Mouse (Mus musculus) adrenal gland, postnatal 0 days (tissue): ENCODE measurements around the gene Tex38. TPM values are rescaled to one million over a fixed set of nuclear protein-coding genes. Genes with fewer than 3 reads are reported as not detected.

ENCODE experiments used
- polyA plus RNA-seq: library from polyadenylated mRNA; unstranded; fragments of >200 nt; fragmentation: Nextera tagmentation; extraction: Ambion mirVana; gene quantifications from 2 replicates; pipeline ENCODE4 v1.2.1, GENCODE M21; 2015

Tex38 gene
- polyA plus RNA-seq, result 0.27 and 1.9 TPM in 2 replicates

DNA sequence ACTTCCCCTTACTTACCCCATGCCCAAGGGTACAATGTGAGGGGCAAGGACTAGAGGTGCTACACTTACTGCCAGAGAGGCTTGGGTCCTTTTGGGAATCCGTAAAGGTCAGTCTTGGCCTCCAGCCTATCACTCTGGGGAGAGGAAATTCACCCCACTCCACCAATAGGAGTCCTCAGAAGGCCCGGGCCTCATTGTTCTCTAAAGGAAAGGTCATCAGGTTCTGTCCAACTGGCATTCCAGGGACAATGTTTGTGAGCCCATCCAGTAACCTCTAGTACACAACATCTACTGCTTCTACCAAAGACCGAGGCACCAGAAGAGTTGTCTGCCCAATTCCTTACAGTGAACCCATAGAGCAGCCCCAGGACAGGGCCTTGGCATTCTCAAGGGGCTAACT lies at the start of gene Tex38:
TSS of gene Tex38 (minus strand) at position 101 of the 400 bp plus-strand sequence.

DNA sequence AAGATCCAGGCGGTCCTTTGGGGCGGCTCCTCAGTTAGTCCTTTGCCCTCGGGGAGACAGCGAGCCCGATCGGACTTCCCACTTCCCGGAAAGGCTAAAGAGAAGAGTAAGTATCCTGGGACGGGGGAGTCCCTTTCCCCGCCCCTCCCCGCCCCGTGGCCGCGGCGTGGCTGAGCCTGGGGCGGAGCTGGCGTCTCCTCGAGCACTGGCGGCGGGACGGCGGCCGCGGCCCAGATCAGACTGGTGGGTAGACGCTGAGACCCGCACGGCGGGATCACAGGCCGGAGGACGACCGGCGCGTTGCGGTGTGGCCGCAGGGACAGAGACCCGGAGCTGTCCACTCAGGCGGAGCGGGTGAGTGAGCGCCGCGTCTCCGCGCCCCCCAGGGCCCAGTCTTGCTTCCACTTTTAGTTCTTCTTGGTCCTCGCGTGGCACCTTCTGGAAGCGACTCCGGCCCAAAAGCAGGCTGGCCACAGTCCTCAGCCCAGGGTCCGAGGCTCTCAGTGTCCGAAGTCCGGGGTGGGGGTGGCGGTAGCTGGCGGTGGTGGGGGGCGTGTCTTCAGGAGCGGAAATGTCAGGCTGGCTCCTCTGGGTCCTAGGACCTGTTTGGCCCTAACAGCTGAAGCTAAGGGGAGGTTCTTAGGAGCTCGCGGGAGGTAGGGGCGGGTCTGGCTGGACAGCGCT lies 47.2 kb upstream of the Tex38 start, which contains the start of gene Mob3c:
TSS of gene Mob3c (plus strand) at position 205 of the 684 bp plus-strand sequence.

DNA sequence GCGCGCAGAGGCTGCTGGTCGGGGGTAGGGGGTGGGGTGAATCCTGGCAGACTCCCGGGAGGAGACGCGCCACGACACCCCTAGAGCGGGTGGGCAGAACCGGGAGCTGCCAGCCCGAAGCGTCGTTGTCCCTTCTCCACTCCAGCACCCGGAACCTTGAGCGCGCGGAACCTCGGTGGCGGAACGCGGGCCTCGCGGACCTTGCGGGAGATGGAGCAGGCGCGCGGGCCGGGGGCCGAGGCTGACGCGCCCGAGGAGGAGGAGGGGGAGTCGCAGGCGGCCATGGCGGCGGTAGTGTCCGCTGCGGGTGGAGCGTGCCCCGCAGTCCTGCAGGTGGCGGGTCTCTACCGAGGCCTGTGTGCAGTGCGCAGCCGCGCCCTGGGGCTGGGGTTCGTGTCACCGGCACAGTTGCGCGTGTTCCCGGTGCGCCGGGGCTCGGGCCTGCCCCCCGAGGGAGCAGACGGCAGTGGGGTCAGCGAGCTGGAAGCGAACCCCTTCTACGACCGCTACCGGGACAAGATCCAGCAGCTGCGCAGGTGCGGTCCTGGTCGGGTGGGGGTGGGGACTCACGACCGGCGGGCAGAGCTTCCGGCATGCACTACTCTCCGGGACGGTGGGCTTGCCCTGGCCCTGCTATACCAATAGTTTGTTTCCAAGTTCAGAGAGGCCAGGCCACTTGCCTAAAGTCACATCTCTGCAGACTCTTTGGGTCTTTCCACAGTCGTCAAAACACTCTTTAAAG lies 4.1 kb upstream of the Tex38 start, which contains the start of gene Atpaf1:
TSS of gene Atpaf1 (plus strand) at position 44 of the 742 bp plus-strand sequence.

DNA sequence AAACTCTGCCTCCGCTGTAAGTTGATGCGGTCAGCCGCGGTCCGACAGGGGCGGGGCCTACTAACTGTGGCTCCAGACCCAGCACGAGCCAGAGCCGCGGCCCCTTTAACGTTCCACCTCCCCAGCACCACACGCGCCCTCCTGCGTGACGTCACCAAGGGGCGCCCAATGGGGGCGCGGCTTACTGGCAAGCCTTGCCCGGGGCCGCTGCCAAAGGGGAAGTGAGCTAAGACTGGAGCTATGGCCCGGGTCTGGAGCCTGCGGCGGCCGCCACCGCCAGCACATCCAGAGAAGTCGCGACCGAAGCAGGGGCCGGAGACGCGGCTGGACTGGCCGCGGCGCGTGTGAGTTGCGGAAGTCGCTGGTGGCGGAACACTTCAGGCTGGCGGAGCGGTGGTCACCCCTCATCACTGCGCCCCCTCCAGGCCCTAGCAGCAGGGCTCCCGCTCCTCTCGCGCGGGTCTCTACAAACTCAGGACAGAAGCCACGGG lies 43.2 kb downstream of the Tex38 start, which contains the start of gene Efcab14:
TSS of gene Efcab14 (plus strand) at position 194 of the 491 bp plus-strand sequence.

Other genes with a start within 250 kb of the Tex38 start
- 2.7 and 4.9 TPM in 2 replicates for gene Cyp4a31, start 217.4 kb downstream of the Tex38 start, polyA plus RNA-seq
- 0.47 and 0.65 TPM in 2 replicates for gene Cyp4a32, start 180.0 kb downstream of the Tex38 start, polyA plus RNA-seq
- 25.5 and 38.0 TPM in 2 replicates for gene Cyp4b1, start 133.3 kb downstream of the Tex38 start, polyA plus RNA-seq
- 26.2 and 44.1 TPM in 2 replicates for gene Efcab14, start 43.3 kb downstream of the Tex38 start, polyA plus RNA-seq
- 62.3 and 94.2 TPM in 2 replicates for gene Atpaf1, start 3.8 kb upstream of the Tex38 start, polyA plus RNA-seq
- gene Mob3c, start 47.1 kb upstream of the Tex38 start, polyA plus RNA-seq, result 8.8 and 16.6 TPM in 2 replicates
- 24.8 and 37.4 TPM in 2 replicates for gene Mknk1, start 58.2 kb upstream of the Tex38 start, polyA plus RNA-seq
- gene Kncn, start 103.4 kb upstream of the Tex38 start, polyA plus RNA-seq, result not detected in 2 replicates
- gene 6430628N08Rik, start 109.6 kb upstream of the Tex38 start, polyA plus RNA-seq, result not detected in 2 replicates
- 0.05 TPM in 1 of 2 replicates, not detected in the other for gene Dmbx1, start 158.9 kb upstream of the Tex38 start, polyA plus RNA-seq
- gene Faah, start 236.9 kb upstream of the Tex38 start, polyA plus RNA-seq, result 4.6 and 5.6 TPM in 2 replicates